Mouse (Mus musculus) midbrain, embryonic 10.5 days (tissue): Measurements from ENCODE around the gene Tspan15. TPM values are rescaled to one million over a fixed set of nuclear protein-coding genes. Genes with fewer than 3 reads are reported as not detected.
A peak's percentile ranks its signal among the peaks of the same experiment; 100 is the strongest.

Experiments
- DNase-seq: peaks from one replicate; pipeline ENCODE4 v3.0.0-alpha.2; 2017; ENCODE audit warnings: low spot score
- H3K27ac ChIP-seq: fragments of 300-500 bp; sonication (generic); replicated peaks from 2 replicates; pipeline ENCODE4 v1.5.1; 2016; ENCODE audit warnings: mild to moderate bottlenecking
- H3K27me3 ChIP-seq: fragments of 300-500 bp; sonication (generic); 2 replicates; pipeline ENCODE4 v1.6.1; 2016; ENCODE audit warnings: low read depth, mild to moderate bottlenecking; ENCODE audit not compliant: poor library complexity, severe bottlenecking
- H3K36me3 ChIP-seq: fragments of 300-500 bp; sonication (generic); 2 replicates; pipeline ENCODE4 v1.6.1; 2016; ENCODE audit warnings: mild to moderate bottlenecking, moderate library complexity
- H3K4me1 ChIP-seq: fragments of 300-500 bp; sonication (generic); 2 replicates; pipeline ENCODE4 v1.6.1; 2016
- H3K4me3 ChIP-seq: fragments of 300-500 bp; sonication (generic); 2 replicates; pipeline ENCODE4 v1.5.1; 2016; ENCODE audit warnings: mild to moderate bottlenecking, moderate library complexity
- H3K9me3 ChIP-seq: fragments of 300-500 bp; sonication (generic); replicated peaks from 2 replicates; pipeline ENCODE4 v1.6.1; 2016; ENCODE audit warnings: mild to moderate bottlenecking
- WGBS: fragments of 180-500 bp; shearing (Covaris S2); methylation state at CpG from one replicate; pipeline ENCODE4 v1.1.7; 2016; 5-methylcytosine and 5-hydroxymethylcytosine counted together
- polyA plus RNA-seq: library from polyadenylated mRNA; unstranded; fragments of >200 nt; fragmentation: Nextera tagmentation; extraction: Ambion mirVana; gene quantifications from 2 replicates; pipeline ENCODE4 v1.2.1, GENCODE M21; 2016

The Tspan15 gene
- polyA plus RNA-seq, 1 experiment from 2014 or later, result 16.1 TPM

- WGBS, result 90% methylated on average over 3 of the region's 3 CpGs
- no peaks in the 10 kb centered on the region for H3K36me3 ChIP-seq
- no peak overlapping the region for H3K4me3 ChIP-seq
- no peak for DNase-seq
- peaks cover 74% of the 10 kb centered on the region for H3K27me3 ChIP-seq
- peaks cover 6% of the 10 kb centered on the region; the same call in 1 of the 2 replicates for H3K9me3 ChIP-seq
- H3K27ac ChIP-seq, result no peak overlapping the region
- peaks cover 12% of the 10 kb centered on the region for H3K4me1 ChIP-seq
These were observed 51.1 kb downstream of the Tspan15 start for GRCm38 (mm10) chr10:62179944-62180343.

GRCm38 (mm10) chr10:62174533-62175313, 56.3 kb downstream of the Tspan15 start:
- Histone ChIP-seq H3K36me3 (no peaks in the 10 kb centered on the region), H3K27ac (peak overlapping the region; percentile 75), H3K4me3 (peak overlapping the region; percentile 21; the same call in 1 of the 2 replicates), H3K9me3 (peaks cover 3% of the 10 kb centered on the region; the same call in 1 of the 2 replicates), H3K4me1 (peaks cover 38% of the 10 kb centered on the region), H3K27me3 (peaks cover 93% of the 10 kb centered on the region)
- WGBS, result 26% methylated on average over 15 of the region's 15 CpGs
- peak; percentile 79 for DNase-seq

GRCm38 (mm10) chr10:62173941-62174448, 57.1 kb downstream of the Tspan15 start:
- DNase-seq, result peak; percentile 48
- peaks cover 3% of the 10 kb centered on the region; the same call in 1 of the 2 replicates for H3K9me3 ChIP-seq
- peak overlapping the region; percentile 75 for H3K27ac ChIP-seq
- WGBS, result 19% methylated on average over 9 of the region's 9 CpGs
- H3K36me3 ChIP-seq, result no peaks in the 10 kb centered on the region
- H3K4me1 ChIP-seq, result peaks cover 38% of the 10 kb centered on the region
- H3K4me3 ChIP-seq, result no peak overlapping the region
- H3K27me3 ChIP-seq, result peaks cover 91% of the 10 kb centered on the region

GRCm38 (mm10) chr10:62172841-62173553, 58.1 kb downstream of the Tspan15 start:
- Histone ChIP-seq H3K9me3 (no peaks in the 10 kb centered on the region; the same call in 1 of the 2 replicates), H3K36me3 (no peaks in the 10 kb centered on the region), H3K27ac (peak overlapping the region; percentile 75), H3K27me3 (peaks cover 81% of the 10 kb centered on the region), H3K4me3 (0 out of 2 replicates have a peak overlapping the region, but pooled peaks have one; percentile 17), H3K4me1 (peaks cover 38% of the 10 kb centered on the region)
- peak; percentile 73 for DNase-seq
- 4% methylated on average over 9 of the region's 9 CpGs for WGBS

GRCm38 (mm10) chr10:62162410-62162809, 68.6 kb downstream of the Tspan15 start:
- 0 out of 2 replicates have a peak overlapping the region, but pooled peaks have one; percentile 33 for H3K27ac ChIP-seq
- 0 out of 2 replicates have a peak, but pooled peaks cover 5% of the 10 kb centered on the region for H3K9me3 ChIP-seq
- H3K27me3 ChIP-seq, result peaks cover 10% of the 10 kb centered on the region; the same call in 1 of the 2 replicates
- 60% methylated on average over 10 of the region's 10 CpGs for WGBS
- no peak overlapping the region for H3K4me3 ChIP-seq
- no peak for DNase-seq
- H3K36me3 ChIP-seq, result no peaks in the 10 kb centered on the region
- H3K4me1 ChIP-seq, result peaks cover 14% of the 10 kb centered on the region

GRCm38 (mm10) chr10:62149929-62150328, 81.1 kb downstream of the Tspan15 start:
- 11% methylated on average over 7 of the region's 7 CpGs for WGBS
- peak; percentile 48 for DNase-seq

GRCm38 (mm10) chr10:62147466-62148248, 83.4 kb downstream of the Tspan15 start:
- no peak overlapping the region for H3K4me3 ChIP-seq
- no peaks in the 10 kb centered on the region for H3K9me3 ChIP-seq
- peaks cover 72% of the 10 kb centered on the region for H3K27me3 ChIP-seq
- DNase-seq, result no peak
- H3K4me1 ChIP-seq, result peaks cover 40% of the 10 kb centered on the region
- 0 out of 2 replicates have a peak overlapping the region, but pooled peaks have one; percentile 9 for H3K27ac ChIP-seq
- H3K36me3 ChIP-seq, result no peaks in the 10 kb centered on the region
- 54% methylated on average over 12 of the region's 12 CpGs for WGBS

More at GRCm38 (mm10) chr10:62149929-62150328, 81.1 kb downstream of the Tspan15 start:
- H3K27me3 ChIP-seq, result peaks cover 58% of the 10 kb centered on the region
- H3K4me3 ChIP-seq, result 0 out of 2 replicates have a peak overlapping the region, but pooled peaks have one; percentile 20
- no peaks in the 10 kb centered on the region for H3K9me3 ChIP-seq
- peaks cover 40% of the 10 kb centered on the region for H3K4me1 ChIP-seq
- peak overlapping the region; percentile 74 for H3K27ac ChIP-seq
- no peaks in the 10 kb centered on the region for H3K36me3 ChIP-seq

GRCm38 (mm10) chr10:62145957-62146356, 85.1 kb downstream of the Tspan15 start:
- peaks cover 65% of the 10 kb centered on the region for H3K27me3 ChIP-seq
- WGBS, result 61% methylated on average over 5 of the region's 5 CpGs
- DNase-seq, result no peak
- peaks cover 40% of the 10 kb centered on the region for H3K4me1 ChIP-seq
- no peaks in the 10 kb centered on the region for H3K9me3 ChIP-seq
- H3K36me3 ChIP-seq, result no peaks in the 10 kb centered on the region
- H3K4me3 ChIP-seq, result no peak overlapping the region
- no peak overlapping the region for H3K27ac ChIP-seq

- no peak for DNase-seq
- Histone ChIP-seq H3K9me3 (no peaks in the 10 kb centered on the region), H3K4me1 (peaks cover 20% of the 10 kb centered on the region), H3K4me3 (no peak within 1 kb of the TSS), H3K27ac (no peak within 1 kb of the TSS), H3K27me3 (peaks cover 53% of the 10 kb centered on the region), H3K36me3 (no peaks in the 10 kb centered on the region)
- 73% methylated on average over 8 of the region's 8 CpGs for WGBS
These were observed 87.2 kb downstream of the Tspan15 start, which contains the start of gene Fam241b for GRCm38 (mm10) chr10:62143820-62144219. Gene Fam241b (minus strand): TSS chr10:62143920.

GRCm38 (mm10) chr10:62138040-62138439, 93.0 kb downstream of the Tspan15 start:
- 27% methylated on average over 3 of the region's 3 CpGs for WGBS
- Histone ChIP-seq H3K9me3 (no peaks in the 10 kb centered on the region), H3K27ac (no peak overlapping the region), H3K4me1 (peaks cover 37% of the 10 kb centered on the region), H3K27me3 (peaks cover 74% of the 10 kb centered on the region), H3K36me3 (no peaks in the 10 kb centered on the region), H3K4me3 (no peak overlapping the region)
- DNase-seq, result no peak

- no peaks in the 10 kb centered on the region for H3K36me3 ChIP-seq
- H3K9me3 ChIP-seq, result no peaks in the 10 kb centered on the region
- no peak for DNase-seq
- peaks cover 82% of the 10 kb centered on the region for H3K27me3 ChIP-seq
- no peak overlapping the region for H3K27ac ChIP-seq
- WGBS, result 8% methylated on average over 4 of the region's 4 CpGs
- peaks cover 46% of the 10 kb centered on the region for H3K4me1 ChIP-seq
- no peak overlapping the region for H3K4me3 ChIP-seq
These were observed 93.9 kb downstream of the Tspan15 start for GRCm38 (mm10) chr10:62137150-62137549.
